ENCODE assay signal across 14 mouse cellular contexts in the genomic region with DNA sequence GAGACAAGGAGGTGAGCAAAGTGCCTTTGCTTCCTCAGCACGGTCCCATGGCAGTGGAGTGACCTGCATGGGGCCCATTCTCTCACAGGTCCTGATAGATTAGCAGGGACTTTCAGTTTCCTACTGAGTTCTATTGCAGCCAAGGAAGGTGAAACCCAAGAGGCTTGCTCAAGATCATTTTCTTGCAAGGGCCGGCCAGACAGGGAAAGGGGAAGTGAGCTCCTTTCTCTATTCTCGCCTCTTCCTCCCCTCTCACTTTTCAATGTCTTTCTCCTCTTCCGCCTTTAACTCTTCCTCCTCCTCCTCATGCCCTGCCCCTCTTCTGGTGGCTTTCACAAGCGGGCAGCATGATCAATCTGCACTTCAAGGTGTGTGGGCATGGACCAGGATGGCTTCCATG.
DNase-seq lines count a peak whose midpoint lies in the region; ATAC-seq lines count a peak whose summit lies in the region.
"Had no signal": no experiment of that assay in that cellular context is flagged by ENCODE, and none has a peak within 500 bp of the region (broad histone marks: within the 10 kb centered on the region; RNA-seq: fewer than 3 reads in every experiment).

No protein-coding gene starts in this region.

- H3K27me3 ChIP-seq in heart, embryonic 10.5 days (ENCODE audit: insufficient read depth, poor library complexity, severe bottlenecking), result no peaks in the 10 kb centered on the region
- H3K27me3 ChIP-seq in intestine, embryonic 16.5 days (replicated peaks; ENCODE audit: control insufficient read depth, insufficient read depth, low read length), result no peaks in the 10 kb centered on the region
- H3K27me3 ChIP-seq: embryonic facial prominence, embryonic 13.5 days; hindbrain, embryonic 12.5 days had no signal

- ATAC-seq in hematopoietic stem cell, adult 5-6 weeks (replicated peaks in 1 of 2; ENCODE audit: insufficient read depth in 1 of 2, low FRiP score in 2 of 2, low TSS enrichment in 1 of 2, low read depth in 1 of 2, poor library complexity in 2 of 2, severe bottlenecking in 2 of 2), result peak; percentile 75 to 78
- ATAC-seq in intestine, embryonic 16.5 days, result no peak

- H3K4me3 ChIP-seq in heart, embryonic 10.5 days, result peak overlapping the region; percentile 44
- no peak overlapping the region for H3K4me3 ChIP-seq in intestine, embryonic 16.5 days (ENCODE audit: low read length)
- H3K4me3 ChIP-seq: embryonic facial prominence, embryonic 13.5 days; hindbrain, embryonic 12.5 days; myocyte had no signal

- intact Hi-C loops in heart, postnatal 10 days (cut with DNase I), result no loop called here

- H3K27ac ChIP-seq in heart, embryonic 10.5 days, result peak overlapping the region; percentile 77
- no peak overlapping the region for H3K27ac ChIP-seq in intestine, embryonic 16.5 days (ENCODE audit: low read length)
- H3K27ac ChIP-seq: embryonic facial prominence, embryonic 13.5 days; hindbrain, embryonic 12.5 days had no signal

- H3K9ac ChIP-seq in intestine, embryonic 16.5 days (ENCODE audit: low read depth, low read length), result no peak overlapping the region
- H3K9ac ChIP-seq: embryonic facial prominence, embryonic 13.5 days; hindbrain, embryonic 12.5 days had no signal

- 45% methylated on average over 5 of the region's 5 CpGs for WGBS in heart, embryonic 10.5 days
- WGBS in intestine, embryonic 16.5 days, result 64% methylated on average over 5 of the region's 5 CpGs

- no peak overlapping the region for H3K4me2 ChIP-seq in intestine, embryonic 16.5 days (ENCODE audit: low read depth, low read length)
- H3K4me2 ChIP-seq: embryonic facial prominence, embryonic 13.5 days; hindbrain, embryonic 12.5 days had no signal

- no peak for DNase-seq in heart, embryonic 10.5 days (ENCODE audit: low spot score)
- DNase-seq in heart, postnatal 10 days, result no peak
- peak; percentile 4 to 23 for DNase-seq in spleen, postnatal 36 days (ENCODE audit: low spot score in 2 of 2)
- DNase-seq in spleen, postnatal 4 days (ENCODE audit: low spot score in 2 of 2), result no peak
- no peak for DNase-seq in left cerebral cortex, adult 9 months (ENCODE audit: low spot score in 2 of 2)
- no peak for DNase-seq in frontal cortex, adult 2 months (ENCODE audit: extremely low spot score in 1 of 2, low spot score in 1 of 2)
- DNase-seq: adrenal gland, postnatal 10 days; kidney, postnatal 25 days; retina, postnatal 1 day had no signal

- H3K9me3 ChIP-seq in heart, embryonic 10.5 days, result no peaks in the 10 kb centered on the region
- no peaks in the 10 kb centered on the region for H3K9me3 ChIP-seq in intestine, embryonic 16.5 days (ENCODE audit: control insufficient read depth, low read length)
- H3K9me3 ChIP-seq: embryonic facial prominence, embryonic 13.5 days; hindbrain, embryonic 12.5 days had no signal

- H3K36me3 ChIP-seq in heart, embryonic 10.5 days, result no peaks in the 10 kb centered on the region
- H3K36me3 ChIP-seq in intestine, embryonic 16.5 days (ENCODE audit: control insufficient read depth, insufficient read depth, low read length), result no peaks in the 10 kb centered on the region
- H3K36me3 ChIP-seq: embryonic facial prominence, embryonic 13.5 days; hindbrain, embryonic 12.5 days had no signal

- H3K4me1 ChIP-seq in heart, embryonic 10.5 days, result peaks cover 34% of the 10 kb centered on the region
- H3K4me1 ChIP-seq in intestine, embryonic 16.5 days (ENCODE audit: control insufficient read depth, insufficient read depth, low read length), result no peaks in the 10 kb centered on the region
- H3K4me1 ChIP-seq: embryonic facial prominence, embryonic 13.5 days; hindbrain, embryonic 12.5 days had no signal

Comparison
In these comparisons a context has a peak if more than half of its experiments do, and no peak if none do; other contexts are left out.
1. DNase-seq: peak in spleen, postnatal 36 days (2 of 2); none in heart, embryonic 10.5 days (single experiment), heart, postnatal 10 days (0 of 2), spleen, postnatal 4 days (0 of 2), left cerebral cortex, adult 9 months (0 of 2) and frontal cortex, adult 2 months (0 of 2).